Mouse (Mus musculus): ENCODE measurements at regions not wholly inside any gene's neighbourhood (a gene's known extent, or its start where the extent isn't known, plus 50 kb on each side); places are given as distances from the start of the nearest gene placed in this dataset.
"Not testable (repeated sequence)": the region's sequence is repeated elsewhere in the genome, so short reads cannot be mapped to it uniquely, and the experiment has no call there.

DNA sequence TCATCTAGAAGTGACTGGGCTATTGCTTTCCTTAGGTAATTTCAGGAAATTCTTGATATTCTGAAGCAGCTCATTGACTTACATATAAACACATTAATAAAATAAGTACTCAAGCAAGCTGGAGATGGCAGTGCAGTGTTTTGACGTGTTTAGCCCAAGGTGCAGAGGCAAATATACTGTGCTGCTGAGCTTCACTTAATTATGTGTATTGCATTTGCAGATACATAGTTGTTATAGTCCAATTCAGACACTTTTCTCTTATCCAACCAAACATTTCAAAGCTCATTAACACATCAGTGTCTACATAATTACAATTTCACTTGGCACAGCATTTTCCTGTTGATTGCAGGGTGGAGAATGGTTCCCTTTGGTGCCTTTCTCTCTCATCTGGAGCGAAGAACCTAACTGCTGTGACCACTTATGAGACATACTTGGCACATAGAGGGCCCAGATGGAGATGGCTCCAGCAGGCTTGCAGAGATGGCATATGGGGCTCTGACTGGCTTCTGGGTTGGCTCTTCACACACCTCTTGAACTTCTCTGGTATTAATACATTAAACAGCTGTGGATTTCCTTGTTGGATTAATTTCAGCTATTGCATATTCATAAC lies 803.9 kb upstream of the Gm10800 start:
- DNase-seq: peak; percentile 35
- intact Hi-C loops (cut with DNase I): no loop called here

DNA sequence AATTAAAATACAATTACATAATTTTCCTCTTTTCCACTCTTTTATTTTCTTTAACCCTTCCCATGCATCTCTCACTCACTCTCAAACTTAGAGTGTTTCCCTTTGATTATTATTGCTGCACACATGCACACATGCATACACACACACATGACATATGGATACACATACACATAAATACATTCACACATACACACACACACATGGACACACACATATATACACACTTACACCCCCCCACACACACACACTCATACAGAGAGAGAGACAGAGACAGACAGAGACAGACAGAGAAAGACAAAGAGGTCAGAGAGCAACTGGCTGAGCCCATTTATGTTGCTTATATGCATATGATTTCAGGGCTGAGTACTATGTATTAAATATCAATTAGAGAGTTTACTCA lies 764.2 kb upstream of the Gm10800 start:
- DNase-seq: no peak
- intact Hi-C loops (cut with DNase I): no loop called here

DNA sequence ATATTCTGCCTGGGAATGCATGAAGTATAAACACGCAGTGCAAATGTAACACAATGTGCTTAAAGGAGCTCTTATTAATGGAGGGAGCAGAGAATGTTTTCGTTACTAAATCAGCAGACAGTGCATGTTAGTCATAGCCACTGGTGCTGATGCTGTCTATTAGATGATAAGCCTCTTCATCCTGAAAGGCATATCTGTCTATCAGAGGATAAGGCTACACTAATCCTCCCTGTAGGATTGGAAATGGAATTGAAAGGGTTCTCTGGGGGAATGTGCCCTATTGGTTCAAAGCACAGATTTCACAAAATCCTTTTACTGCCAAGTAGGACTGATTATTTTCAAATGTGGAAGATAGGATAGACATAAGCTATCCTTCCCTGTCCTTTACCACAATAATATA lies 763.4 kb upstream of the Gm10800 start:
- no peak for DNase-seq
- intact Hi-C loops (cut with DNase I): no loop called here

DNA sequence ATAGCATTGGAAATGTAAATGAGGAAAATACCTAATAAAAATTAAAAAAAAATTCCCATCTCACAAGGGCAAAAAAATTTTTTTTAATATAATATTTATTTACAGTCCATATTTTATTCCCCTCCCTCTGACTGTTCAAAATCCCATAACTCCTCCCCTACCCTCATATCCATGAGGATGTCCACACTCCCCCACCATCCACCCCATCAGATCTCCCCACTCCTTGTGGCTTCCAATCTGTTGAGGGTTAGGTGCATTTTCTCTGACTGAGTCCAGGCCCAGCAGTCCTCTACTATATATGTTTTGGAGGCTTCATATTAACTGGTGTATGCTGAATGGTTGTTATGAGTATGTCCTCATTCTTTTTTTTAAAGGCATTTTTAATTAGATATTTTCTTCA lies 754.5 kb upstream of the Gm10800 start:
- DNase-seq: no peak
- intact Hi-C loops (cut with DNase I): no loop called here

DNA sequence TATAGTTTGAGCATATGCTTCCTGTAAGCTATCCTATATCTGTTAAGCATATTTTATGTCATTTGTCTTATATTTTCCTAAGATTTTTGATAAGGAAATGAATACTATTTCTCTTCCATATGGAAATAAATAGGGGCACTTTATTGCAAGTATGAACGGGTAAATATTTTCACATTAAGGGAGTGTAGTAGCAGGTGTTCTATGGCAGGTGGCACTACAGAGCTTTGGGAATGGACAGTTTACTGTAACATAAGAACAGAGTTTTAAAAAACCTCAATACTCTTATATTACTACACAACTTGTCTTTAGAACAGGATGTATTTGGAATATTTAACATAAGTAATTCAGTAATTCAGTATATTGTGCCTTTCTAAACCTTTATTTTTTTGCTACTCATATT lies 742.4 kb upstream of the Gm10800 start:
- intact Hi-C loops (cut with DNase I): no loop called here
- no peak for DNase-seq

DNA sequence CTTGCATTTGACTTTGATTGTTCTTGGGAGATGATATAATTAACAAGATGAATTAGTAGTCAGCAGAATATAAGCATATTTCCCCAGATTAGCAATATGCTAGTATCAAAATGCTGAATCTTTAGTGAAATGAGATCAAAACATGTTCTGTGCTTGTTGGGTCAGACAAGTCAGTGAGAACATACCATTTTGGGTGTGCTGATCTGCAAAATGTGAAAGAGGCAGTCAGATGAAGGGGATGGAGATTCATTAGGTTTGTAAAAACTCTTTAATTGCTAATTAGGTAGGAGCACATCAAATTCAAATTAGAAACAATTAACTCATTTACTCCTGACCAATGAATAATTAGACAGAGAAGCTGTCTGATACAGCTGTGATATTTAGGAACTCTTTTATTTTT lies 712.6 kb upstream of the Gm10800 start:
- intact Hi-C loops (cut with DNase I): no loop called here
- no peak for DNase-seq

DNA sequence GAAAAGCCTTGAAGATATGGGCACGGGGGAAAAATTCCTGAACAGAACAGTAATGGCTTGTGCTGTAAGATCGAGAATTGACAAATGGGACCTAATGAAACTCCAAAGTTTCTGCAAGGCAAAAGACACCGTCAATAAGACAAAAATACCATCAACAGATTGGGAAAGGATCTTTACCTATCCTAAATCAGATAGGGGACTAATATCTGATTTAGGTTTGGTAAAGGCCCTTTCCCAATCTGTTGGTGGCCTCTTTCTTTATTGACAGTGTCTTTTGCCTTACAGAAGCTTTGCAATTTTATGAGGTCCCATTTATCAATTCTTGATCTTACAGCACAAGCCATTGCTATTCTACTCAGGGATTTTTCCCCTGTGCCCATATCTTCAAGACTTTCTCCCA lies 696.5 kb upstream of the Gm10800 start:
- DNase-seq; intact Hi-C loops (cut with DNase I): not testable (repeated sequence)

DNA sequence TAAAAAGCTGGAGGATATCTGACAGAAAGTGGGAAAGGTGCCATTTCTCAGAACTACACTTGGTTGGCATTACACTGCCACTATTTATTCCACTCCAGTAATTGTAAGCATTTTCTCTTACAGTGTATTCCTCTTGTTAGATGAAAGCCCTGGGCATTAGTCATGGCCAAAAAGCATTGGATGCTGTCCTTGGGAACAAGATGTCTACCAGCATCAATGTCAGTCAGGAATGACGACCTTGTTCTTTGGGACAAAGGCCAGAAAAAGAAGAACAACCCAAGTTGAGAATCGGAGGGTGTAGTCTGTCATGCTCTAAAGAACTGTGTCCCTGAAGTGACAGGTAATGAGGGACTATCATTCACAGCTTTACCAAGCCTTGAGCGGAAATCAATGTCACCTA lies 662.1 kb upstream of the Gm10800 start:
- DNase-seq: no peak
- intact Hi-C loops (cut with DNase I): no loop called here
